Mouse (Mus musculus): Measurements from ENCODE around the gene Casp3. TPM values are rescaled to one million over a fixed set of nuclear protein-coding genes. Genes with fewer than 3 reads are reported as not detected.

The Casp3 gene
- total RNA-seq (2021), result 1 to 10 TPM; 2.2 to 3.3 TPM
- polyA plus RNA-seq (2012; rRNA removed), result 1.6 and 1.7 TPM in 2 replicates
- long read RNA-seq, partial matches to known transcripts, result 0 of 1 reads
- long read RNA-seq, other reads (novel, unspliced or antisense), result 0 of 1 reads

DNA sequence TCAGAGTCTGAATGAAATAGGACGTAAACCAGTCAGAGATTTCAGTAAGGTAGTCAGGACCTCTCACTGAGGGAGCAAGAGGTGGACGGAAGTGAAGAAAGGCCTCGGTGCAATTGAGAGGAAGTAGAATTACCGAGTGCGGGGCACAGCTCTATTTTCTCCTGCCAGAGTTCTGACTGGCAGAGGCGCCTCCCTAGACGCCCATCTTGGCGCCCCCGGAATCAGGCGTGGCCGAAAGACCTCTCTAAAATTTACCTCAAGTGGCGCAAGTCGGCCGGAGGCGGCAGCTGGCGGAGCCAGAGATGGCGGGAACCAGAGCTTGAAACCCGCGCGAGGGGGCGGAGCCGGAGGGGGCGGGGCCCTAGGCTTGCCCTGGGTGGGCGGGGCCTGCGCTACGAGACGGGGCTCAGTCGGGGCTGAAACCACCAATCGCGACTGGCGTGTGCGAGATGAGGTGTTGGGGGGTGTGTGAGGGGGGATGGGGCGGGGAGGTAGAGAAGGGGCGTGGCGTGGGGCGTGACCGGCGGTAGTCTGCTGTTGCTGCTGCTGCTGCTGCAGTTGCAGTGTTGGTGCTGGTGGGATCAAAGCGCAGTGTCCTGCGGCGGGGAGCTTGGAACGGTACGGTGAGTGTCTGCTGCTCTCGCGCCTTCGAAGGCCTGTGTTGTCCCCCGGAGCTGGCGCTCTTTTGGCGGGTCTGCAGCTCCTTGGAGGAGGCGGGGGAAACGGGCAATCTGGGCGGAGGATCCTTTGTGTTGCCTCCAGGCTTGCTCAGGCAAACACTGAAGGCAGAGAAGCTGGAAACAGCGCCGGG is at the start of gene Casp3, which contains the start of gene Primpol:
Casp3 (plus strand) TSS at position 413 of the 811 bp plus-strand sequence.
Primpol (minus strand) TSS at position 334 of the 811 bp plus-strand sequence.
- Histone ChIP-seq H3K9ac (ENCODE audit: low read depth, low read length) (peak within 1 kb of the TSS; percentile 71), H3K27ac (peak within 1 kb of the TSS; percentile 65), H3K4me3 (peak within 1 kb of the TSS; percentile 69), H3K27me3 (ENCODE audit: control insufficient read depth, insufficient read depth, low read length) (no peaks in the 10 kb centered on the region), H3K79me2 (replicated peaks; ENCODE audit: control insufficient read depth, insufficient read depth, low read length) (no peaks in the 10 kb centered on the region), H3K36me3 (ENCODE audit: control insufficient read depth, insufficient read depth, low read length) (no peaks in the 10 kb centered on the region), H3K4me1 (ENCODE audit: control insufficient read depth, insufficient read depth, low read length) (peaks cover 3% of the 10 kb centered on the region; the same call in 1 of the 2 replicates)
- WGBS, result under 1% methylated on average over 52 of the region's 54 CpGs
- TF ChIP-seq CTCF (IDR thresholded peaks at IDR 0.05), result 0 out of 2 replicates have a peak, but pooled peaks have one; percentile 27
- peak; percentile 90 for TF ChIP-seq POLR2A (IDR thresholded peaks at IDR 0.05; ENCODE audit: insufficient read depth, low read depth, low read length)
- TF ChIP-seq EP300 (IDR thresholded peaks at IDR 0.05; ENCODE audit: insufficient read depth, low read depth, low read length), result 0 out of 2 replicates have a peak, but pooled peaks have one; percentile 44
- peak; percentile 95 to 96 for DNase-seq
- intact Hi-C loops (cut with DNase I), result loop anchor here (5.0 kb wide), 1 partner anchor 120 kb away; the partner anchor contains the start of gene Irf2

DNA sequence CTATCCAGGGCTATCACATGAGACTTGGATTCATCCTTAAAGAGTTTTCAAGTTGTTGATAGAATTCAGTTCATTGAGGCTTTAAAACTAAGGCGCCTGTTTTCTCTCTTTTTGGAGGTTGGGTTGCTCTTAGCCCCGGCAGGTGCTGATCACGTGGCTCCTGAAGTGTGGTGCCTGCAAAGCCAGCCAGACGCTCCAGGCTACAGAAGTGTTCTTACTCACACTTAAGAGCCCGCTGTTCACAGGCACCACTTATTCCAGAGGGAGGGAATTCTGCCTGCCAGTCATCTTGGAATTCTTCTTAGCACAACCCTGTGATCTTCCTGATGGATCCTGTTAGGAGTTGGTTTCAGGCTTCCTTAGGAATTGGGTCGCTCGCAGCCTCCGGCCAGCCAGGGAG is 49.1 kb upstream of the Casp3 start:
- Histone ChIP-seq H3K27me3 (ENCODE audit: control insufficient read depth, insufficient read depth, low read length) (no peaks in the 10 kb centered on the region), H3K9ac (ENCODE audit: low read depth, low read length) (no peak overlapping the region), H3K79me2 (replicated peaks; ENCODE audit: control insufficient read depth, insufficient read depth, low read length) (no peaks in the 10 kb centered on the region), H3K36me3 (ENCODE audit: control insufficient read depth, insufficient read depth, low read length) (no peaks in the 10 kb centered on the region), H3K27ac (no peak overlapping the region), H3K4me1 (ENCODE audit: control insufficient read depth, insufficient read depth, low read length) (no peaks in the 10 kb centered on the region), H3K4me3 (no peak overlapping the region)
- no peak for DNase-seq
- TF ChIP-seq CTCF (IDR thresholded peaks at IDR 0.05) (no peak), EP300 (IDR thresholded peaks at IDR 0.05; ENCODE audit: insufficient read depth, low read depth, low read length) (no peak), POLR2A (IDR thresholded peaks at IDR 0.05; ENCODE audit: insufficient read depth, low read depth, low read length) (no peak)
- 87% methylated on average over 8 of the region's 8 CpGs for WGBS
- intact Hi-C loops (cut with DNase I), result no loop called here

DNA sequence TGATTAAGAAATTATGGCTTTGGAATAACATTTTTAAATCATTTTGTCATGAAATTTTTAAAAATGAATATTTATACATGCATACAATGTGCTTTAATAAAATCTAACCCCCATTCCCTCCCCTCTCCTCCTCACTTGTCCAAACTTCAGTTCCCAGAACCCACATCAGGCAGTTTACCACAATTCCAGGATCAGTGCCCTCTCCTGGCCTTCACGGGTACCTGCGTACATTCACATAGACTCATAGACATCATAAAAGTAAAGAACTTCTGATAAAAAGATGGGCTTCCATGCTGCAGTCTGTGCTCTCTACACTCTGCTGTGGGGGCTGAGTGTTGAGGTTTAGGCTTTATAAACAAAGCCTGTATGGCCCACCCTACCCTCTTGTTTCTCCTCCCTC is 48.1 kb upstream of the Casp3 start:
- TF ChIP-seq CTCF (IDR thresholded peaks at IDR 0.05), result peak; percentile 30; the same call in 1 of the 2 replicates
- TF ChIP-seq POLR2A (IDR thresholded peaks at IDR 0.05; ENCODE audit: insufficient read depth, low read depth, low read length), result no peak
- no peak for TF ChIP-seq EP300 (IDR thresholded peaks at IDR 0.05; ENCODE audit: insufficient read depth, low read depth, low read length)
- no peaks in the 10 kb centered on the region for H3K36me3 ChIP-seq (ENCODE audit: control insufficient read depth, insufficient read depth, low read length)
- no peak overlapping the region for H3K9ac ChIP-seq (ENCODE audit: low read depth, low read length)
- no peaks in the 10 kb centered on the region for H3K4me1 ChIP-seq (ENCODE audit: control insufficient read depth, insufficient read depth, low read length)
- H3K79me2 ChIP-seq (replicated peaks; ENCODE audit: control insufficient read depth, insufficient read depth, low read length), result no peaks in the 10 kb centered on the region
- H3K27ac ChIP-seq, result no peak overlapping the region
- no peaks in the 10 kb centered on the region for H3K27me3 ChIP-seq (ENCODE audit: control insufficient read depth, insufficient read depth, low read length)
- H3K4me3 ChIP-seq, result no peak overlapping the region
- 81% methylated on average over 2 of the region's 2 CpGs for WGBS
- no peak for DNase-seq
- intact Hi-C loops (cut with DNase I), result no loop called here

DNA sequence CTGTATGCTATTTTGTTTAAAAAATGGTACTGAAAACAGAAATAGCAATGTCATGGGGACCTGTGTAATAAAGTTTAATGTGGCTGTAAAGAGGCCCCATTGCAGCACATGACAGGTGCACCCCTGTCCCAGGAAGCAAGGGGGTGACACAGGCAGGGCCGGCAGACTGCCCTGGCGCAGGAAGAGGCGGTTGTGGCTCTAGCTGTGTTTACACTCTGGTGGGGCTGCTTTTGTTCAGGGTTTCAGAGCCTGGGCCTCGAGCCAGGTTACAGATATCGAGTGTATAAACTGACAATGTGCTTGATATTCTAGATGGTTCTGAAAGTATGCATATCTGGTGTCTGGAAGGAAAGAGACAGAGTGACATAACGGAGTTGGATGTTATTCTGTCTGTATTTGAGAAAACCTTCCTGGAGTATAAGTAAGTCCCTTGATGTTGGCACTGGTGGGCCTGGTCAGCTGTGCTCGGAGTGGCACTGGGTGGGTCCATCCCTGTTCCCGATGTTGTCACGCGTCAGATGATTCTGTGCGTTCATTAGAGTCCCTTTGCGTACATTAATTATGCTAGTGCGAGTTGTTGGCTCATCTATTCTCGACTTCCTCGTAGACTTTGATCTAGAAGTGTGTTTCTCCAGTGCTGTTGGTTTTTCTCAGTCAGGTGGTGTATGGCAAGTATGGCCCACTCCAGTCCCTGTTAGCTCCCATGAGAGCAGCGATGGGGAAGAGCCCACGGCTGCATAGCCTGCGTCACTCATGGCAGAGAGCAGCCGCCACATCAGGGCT is 47.2 kb upstream of the Casp3 start:
- no peaks in the 10 kb centered on the region for H3K79me2 ChIP-seq (replicated peaks; ENCODE audit: control insufficient read depth, insufficient read depth, low read length)
- TF ChIP-seq POLR2A (IDR thresholded peaks at IDR 0.05; ENCODE audit: insufficient read depth, low read depth, low read length), result no peak
- no peak for TF ChIP-seq EP300 (IDR thresholded peaks at IDR 0.05; ENCODE audit: insufficient read depth, low read depth, low read length)
- no peak for TF ChIP-seq CTCF (IDR thresholded peaks at IDR 0.05)
- H3K4me1 ChIP-seq (ENCODE audit: control insufficient read depth, insufficient read depth, low read length), result no peaks in the 10 kb centered on the region
- no peak overlapping the region for H3K27ac ChIP-seq
- intact Hi-C loops (cut with DNase I), result no loop called here
- H3K9ac ChIP-seq (ENCODE audit: low read depth, low read length), result no peak overlapping the region
- no peaks in the 10 kb centered on the region for H3K36me3 ChIP-seq (ENCODE audit: control insufficient read depth, insufficient read depth, low read length)
- no peaks in the 10 kb centered on the region for H3K27me3 ChIP-seq (ENCODE audit: control insufficient read depth, insufficient read depth, low read length)
- H3K4me3 ChIP-seq, result no peak overlapping the region
- no peak for DNase-seq
- whole genome bisulfite sequencing, result 75% methylated on average over 19 of the region's 19 CpGs

DNA sequence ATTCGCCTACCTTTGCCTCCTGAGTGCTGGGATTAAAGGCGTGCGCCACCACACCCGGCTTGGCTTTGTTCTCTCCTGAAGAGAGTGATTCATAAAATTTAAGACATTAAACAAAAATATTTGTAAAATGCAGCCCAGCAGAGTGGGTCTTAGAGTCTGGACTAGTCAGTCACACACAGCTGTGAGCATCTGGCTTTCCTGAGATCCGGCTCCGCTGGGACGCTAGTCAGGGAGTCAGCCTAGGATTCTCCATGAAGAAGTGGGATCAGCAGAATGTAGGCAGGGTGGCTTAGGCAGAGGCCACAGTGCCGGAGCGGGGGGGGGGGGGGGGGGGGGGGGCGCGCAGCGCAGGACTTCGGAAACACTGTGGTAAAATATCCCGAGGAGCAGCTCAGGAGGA is 46.4 kb upstream of the Casp3 start:
- Histone ChIP-seq H3K79me2 (replicated peaks; ENCODE audit: control insufficient read depth, insufficient read depth, low read length) (no peaks in the 10 kb centered on the region), H3K27me3 (ENCODE audit: control insufficient read depth, insufficient read depth, low read length) (no peaks in the 10 kb centered on the region), H3K4me1 (ENCODE audit: control insufficient read depth, insufficient read depth, low read length) (no peaks in the 10 kb centered on the region), H3K4me3 (no peak overlapping the region), H3K36me3 (ENCODE audit: control insufficient read depth, insufficient read depth, low read length) (no peaks in the 10 kb centered on the region), H3K27ac (no peak overlapping the region), H3K9ac (ENCODE audit: low read depth, low read length) (no peak overlapping the region)
- TF ChIP-seq CTCF (IDR thresholded peaks at IDR 0.05) (no peak), POLR2A (IDR thresholded peaks at IDR 0.05; ENCODE audit: insufficient read depth, low read depth, low read length) (no peak), EP300 (IDR thresholded peaks at IDR 0.05; ENCODE audit: insufficient read depth, low read depth, low read length) (no peak)
- 76% methylated on average over 11 of the region's 14 CpGs for WGBS
- intact Hi-C loops (cut with DNase I), result no loop called here
- DNase-seq, result no peak

Measured in heart, adult 2 months (tissue).